Mouse (Mus musculus) cerebellum, adult 8-10 months (tissue): ENCODE results near the gene Tmem169.

Source experiments
- DNase-seq: peaks from one replicate; pipeline ENCODE4 v3.0.0; 2022

Gene Tmem169

GRCm38 (mm10) chr1:72286904-72287303 lies 2.7 kb downstream of the Tmem169 start:
- no peak for DNase-seq

GRCm38 (mm10) chr1:72287893-72288292 lies 3.7 kb downstream of the Tmem169 start:
- DNase-seq: no peak

GRCm38 (mm10) chr1:72288527-72289150 lies 4.5 kb downstream of the Tmem169 start:
- no peak for DNase-seq

GRCm38 (mm10) chr1:72290896-72291295 lies 6.7 kb downstream of the Tmem169 start:
- DNase-seq: no peak

DNA sequence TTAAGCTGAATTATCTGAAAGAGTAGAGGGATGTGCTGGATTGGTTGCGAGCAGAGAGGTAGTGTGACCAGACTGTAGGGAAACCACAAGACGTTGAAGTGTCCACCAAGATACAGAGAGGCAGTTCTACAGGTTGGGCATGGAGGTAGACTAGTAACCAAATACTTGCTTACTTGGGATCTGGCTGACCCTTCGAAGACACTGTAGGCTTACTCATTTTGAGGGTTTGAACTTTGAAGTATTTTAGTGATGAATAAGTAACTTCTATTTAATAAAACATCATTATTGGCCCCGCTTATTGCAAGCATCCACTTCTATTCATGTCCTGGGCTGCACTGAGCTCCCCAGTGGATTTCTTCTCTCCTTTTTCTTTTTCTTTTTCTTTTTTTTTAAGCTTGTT lies 7.3 kb downstream of the Tmem169 start:
- no peak for DNase-seq

DNA sequence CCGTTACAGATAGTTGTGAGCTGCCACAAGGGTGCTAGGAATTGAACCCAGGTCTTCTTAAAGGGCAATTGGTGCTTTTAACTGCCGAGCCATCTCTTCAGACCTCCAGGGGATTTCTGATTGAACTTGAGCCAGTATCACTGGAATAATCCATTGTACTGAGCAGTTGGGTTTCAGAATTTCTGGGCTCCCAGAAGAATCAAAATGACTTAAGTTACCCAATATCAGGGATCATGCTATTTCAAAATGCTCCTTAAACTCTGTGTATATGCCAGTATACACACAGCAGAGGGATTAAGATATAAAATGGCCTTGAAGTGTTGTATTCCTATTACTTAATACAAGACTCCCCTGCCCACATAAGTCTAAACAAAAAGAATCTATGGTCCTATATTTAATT lies 7.8 kb downstream of the Tmem169 start:
- no peak for DNase-seq

- no peak for DNase-seq
Measured at GRCm38 (mm10) chr1:72293869-72294663, 9.9 kb downstream of the Tmem169 start.

GRCm38 (mm10) chr1:72295746-72296145 lies 11.6 kb downstream of the Tmem169 start:
- no peak for DNase-seq

DNA sequence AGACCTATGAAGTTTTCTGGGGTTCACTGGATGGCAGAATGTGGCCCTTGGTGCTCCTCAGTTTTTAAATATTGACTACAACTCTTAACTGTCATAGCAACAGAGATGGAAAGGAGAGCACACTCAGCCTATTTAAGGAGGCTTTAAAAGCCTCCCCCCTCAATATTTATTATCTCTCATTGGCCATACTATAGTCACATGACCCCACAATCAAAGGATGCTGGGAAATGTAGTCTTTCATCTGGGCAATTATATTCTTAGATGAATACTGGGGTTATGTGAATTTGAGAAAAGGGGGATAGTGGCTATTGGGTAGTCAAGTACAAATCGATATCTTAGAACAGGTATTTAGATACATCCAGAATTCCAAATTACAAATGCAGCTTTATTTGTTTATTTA lies 17.7 kb downstream of the Tmem169 start:
- no peak for DNase-seq

DNA sequence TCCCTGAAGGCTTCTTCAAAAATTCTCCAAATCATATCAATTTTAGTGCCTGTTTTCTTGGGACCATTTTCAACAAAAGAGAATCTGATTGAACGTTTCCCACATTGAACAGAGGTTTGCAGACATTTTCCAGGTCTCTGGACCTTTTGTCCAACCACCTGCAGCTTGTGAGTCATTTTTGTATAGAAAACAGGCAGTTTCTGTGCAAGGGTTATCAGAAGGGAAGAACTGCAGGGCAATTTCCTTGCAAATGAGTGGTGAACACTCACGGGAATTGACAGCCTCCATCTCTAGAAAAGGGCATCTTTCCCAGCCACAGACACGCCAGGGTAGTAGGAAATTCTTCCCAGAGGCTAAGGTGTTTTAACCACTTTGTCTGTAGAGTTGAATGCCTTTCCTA lies 22.1 kb downstream of the Tmem169 start:
- no peak for DNase-seq

DNA sequence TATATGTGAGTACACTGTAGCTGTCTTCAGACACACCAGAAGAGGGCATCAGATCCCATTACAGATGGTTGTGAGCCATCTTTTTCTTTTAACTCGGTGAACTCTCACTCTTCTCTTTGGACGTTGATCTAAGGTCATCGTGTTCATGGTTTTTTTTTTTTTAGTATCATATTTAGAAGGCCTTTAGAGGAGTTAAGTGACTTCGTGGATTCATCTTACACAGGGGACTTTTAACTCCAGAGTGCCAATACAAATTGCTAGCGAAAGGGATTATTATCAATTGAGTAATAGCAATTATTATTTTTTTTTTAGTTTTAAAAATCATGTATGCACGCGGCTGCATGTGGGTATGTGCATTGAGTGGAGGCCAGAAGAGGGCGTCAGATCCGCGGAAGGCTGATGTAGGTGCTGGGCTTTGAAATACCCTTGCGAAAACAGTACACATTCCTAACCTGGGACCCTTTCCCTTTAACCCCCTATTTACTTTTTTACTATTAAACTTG lies 22.6 kb downstream of the Tmem169 start:
- no peak for DNase-seq

DNA sequence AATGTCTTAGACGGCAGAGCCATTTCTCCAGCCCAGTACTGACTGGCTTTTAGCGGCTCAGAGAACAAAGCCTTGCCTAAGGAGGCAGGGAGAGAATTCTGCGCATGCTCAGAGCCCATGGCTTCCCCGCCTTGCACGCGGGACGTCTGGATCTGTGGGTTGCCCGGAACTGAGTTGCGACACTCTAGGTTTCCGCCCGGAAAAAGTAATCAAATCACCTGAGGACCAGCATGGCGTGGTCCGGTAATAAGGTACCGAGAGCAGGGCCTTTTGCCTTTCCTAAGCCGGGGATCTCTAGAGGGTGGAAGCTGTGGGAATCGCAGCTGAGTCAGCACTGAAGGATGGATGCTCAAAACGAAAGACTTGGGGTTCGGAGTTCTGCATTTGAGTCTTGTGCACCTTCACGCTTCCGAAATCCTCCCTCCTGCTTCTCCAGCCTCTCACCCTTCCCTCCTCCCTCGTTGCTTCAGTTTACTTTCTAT lies 23.2 kb downstream of the Tmem169 start, which contains the start of gene Xrcc5:
Xrcc5 (plus strand) TSS at position 105 of the 482 bp plus-strand sequence.
- peak; percentile 94 for DNase-seq

DNA sequence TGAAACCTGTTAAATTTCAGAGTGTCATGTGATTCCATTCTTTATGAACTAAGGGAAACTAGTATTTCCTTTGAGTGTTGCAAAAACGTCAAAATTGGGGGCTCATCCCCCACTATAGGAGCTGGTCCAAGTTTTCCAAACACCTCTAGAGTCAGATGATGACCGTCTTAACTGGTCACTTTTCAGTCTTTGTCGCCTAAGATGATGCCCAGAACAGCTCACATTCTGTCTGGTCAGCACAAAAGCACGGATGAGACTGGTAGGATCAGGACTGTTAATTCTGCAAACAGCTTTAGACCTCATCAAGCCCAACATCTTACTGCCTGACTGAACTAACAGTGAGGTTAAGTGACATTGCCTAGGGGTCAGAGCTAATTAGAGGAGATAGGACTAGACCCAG lies 24.8 kb downstream of the Tmem169 start:
- no peak for DNase-seq

DNA sequence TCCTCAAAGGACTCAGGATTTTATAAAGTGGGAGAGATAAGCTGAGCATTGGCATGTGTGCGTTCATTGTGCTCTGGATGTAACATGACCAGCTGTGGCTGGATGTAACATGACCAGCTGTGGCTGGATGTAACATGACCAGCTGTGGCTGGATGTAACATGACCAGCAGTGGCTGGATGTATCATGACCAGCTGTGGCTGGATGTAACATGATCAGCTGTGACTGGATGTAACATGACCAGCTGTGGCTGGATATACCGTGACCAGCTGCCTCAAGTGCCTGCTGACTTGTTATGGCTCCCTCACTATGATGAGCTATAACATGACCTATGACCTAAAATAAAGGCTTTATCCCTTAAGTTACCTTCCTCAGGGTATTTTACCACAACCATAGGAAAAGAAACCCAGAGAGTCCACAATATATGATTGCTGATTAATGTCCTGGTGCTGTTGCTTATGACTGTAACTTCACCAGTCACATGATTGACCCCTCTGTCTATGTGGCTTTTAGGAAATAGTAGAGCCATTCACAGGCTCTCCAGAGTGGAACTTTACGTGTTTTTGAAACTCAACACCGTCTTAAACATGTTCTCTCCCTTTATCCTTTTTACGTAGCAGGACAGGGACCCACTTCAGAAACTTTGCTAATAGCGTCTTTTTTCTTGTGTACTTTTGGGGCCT lies 25.7 kb downstream of the Tmem169 start:
- no peak for DNase-seq

GRCm38 (mm10) chr1:72312701-72313398 lies 28.7 kb downstream of the Tmem169 start:
- DNase-seq: no peak

DNA sequence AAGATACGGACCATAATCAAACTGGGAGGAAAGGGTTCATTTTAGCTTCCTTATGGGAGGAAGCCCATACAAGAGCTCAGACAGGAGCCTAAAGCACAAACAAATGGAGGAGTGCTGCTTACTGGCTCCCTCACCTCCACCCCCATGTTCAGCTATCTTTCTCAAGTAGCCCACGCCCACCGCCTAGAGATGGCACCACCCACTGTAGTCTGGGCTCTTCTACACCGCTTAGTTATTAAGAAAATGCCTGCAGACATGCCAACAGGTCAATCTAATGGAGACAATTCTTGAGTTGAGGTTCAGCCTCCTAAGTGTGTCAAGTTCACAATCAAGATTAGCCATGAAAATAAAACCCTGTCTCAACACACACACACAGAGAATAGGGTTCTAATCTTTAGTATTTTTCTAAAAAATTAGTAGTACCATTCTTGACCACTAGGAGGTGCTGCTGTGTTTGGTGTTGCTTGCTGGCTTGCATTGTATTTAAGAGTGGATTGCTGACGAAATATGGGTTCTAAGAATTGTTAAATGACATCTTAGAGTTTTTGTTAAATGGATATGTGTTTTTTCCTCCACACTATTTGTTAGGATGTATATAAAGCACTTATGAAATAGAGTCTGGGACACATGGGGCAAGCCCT lies 29.4 kb downstream of the Tmem169 start:
- DNase-seq: no peak

DNA sequence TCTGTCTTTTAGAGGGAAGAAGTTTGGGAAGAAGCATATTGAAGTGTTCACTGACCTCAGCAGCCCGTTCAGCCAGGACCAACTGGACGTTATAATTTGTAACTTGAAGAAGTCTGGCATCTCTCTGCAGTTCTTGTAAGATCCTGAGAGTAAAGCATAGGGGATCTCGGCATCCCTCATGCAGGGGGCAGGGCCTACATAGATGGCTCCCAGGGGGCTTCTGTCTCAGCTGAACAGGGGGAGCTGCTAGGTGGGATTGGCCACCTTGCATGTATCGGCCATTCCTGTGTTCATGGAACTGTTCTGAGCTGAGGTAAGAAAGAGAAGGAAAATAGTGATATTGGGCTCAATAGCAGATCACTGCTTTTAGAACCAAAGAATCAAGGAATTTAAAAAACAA lies 31.3 kb downstream of the Tmem169 start:
- DNase-seq: no peak

- DNase-seq: no peak
Measured at GRCm38 (mm10) chr1:72316409-72316808, 32.2 kb downstream of the Tmem169 start.

GRCm38 (mm10) chr1:72316901-72317300 lies 32.7 kb downstream of the Tmem169 start:
- DNase-seq: no peak

- DNase-seq: no peak
Measured at GRCm38 (mm10) chr1:72320759-72321158, 36.6 kb downstream of the Tmem169 start.

DNA sequence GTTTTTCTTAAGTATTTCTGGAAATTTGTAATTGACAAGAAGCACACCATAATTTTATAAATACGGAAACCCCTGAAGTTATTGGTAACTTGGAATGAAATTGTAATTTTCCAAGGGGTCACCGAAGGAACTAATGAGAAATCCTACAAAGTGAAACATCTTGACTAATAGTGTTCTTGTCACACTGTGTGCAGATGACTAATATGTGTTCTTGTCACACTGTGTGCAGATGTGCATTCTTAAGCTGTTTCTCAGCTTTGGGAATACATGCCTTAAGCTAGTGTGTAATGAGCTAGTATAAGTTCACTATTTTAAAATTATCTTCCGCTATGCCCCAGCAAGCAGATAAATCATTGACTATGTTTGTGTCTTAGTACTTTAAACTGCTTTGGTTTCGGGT lies 39.1 kb downstream of the Tmem169 start:
- no peak for DNase-seq

DNA sequence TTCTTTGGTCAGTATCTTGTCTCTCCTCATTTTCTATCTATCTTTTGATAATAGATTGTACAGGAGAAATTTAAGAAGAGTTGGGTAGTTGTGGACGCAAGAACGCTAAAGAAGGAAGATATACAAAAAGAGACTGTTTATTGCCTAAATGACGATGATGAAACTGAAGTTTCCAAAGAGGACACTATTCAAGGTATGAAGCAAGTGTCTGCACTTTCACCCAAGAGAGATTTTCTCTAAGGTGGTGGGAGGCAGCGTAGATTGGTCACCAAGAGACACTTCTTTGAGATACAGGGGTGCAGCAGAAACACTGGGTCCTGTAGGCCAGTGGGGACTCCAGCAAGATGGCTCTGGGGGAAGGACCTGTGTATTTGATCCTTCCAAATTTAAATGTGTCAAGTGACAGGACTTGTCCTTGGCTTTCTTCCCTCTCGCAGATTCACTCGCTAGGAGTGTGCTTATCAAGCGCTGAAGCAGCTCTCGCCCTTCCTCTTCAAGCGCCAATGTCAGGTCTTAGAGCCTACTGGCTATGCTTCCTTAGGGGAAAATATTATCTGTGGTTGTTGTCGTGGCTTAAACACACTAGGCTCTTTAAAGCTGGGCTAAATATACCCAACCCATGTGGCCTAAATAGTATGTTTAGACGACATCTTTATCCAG lies 42.1 kb downstream of the Tmem169 start:
- DNase-seq: no peak
